Mouse (Mus musculus): ENCODE measurements around the gene Cdkl3.

The Cdkl3 gene

DNA sequence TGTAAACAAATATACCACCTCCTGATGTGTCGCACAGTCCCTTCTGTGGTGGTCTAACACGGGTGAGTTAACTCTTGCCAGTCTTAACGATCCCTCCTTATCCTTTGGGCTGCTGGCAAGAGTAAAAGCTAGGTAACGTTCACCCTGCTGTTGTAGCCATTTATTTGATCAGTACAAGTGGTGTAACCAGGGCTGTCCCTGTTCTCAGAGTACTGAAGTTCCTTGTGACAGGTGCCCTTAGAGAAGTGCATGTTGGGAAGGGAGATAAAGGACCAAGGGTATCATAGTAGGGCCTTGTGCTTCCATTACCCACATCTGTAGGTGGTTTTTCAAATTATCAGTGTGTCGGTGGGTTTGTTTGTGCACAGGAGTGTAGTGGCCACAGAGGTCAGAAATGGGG lies 123.7 kb downstream of the Cdkl3 start:
- DNase-seq, result no peak

DNA sequence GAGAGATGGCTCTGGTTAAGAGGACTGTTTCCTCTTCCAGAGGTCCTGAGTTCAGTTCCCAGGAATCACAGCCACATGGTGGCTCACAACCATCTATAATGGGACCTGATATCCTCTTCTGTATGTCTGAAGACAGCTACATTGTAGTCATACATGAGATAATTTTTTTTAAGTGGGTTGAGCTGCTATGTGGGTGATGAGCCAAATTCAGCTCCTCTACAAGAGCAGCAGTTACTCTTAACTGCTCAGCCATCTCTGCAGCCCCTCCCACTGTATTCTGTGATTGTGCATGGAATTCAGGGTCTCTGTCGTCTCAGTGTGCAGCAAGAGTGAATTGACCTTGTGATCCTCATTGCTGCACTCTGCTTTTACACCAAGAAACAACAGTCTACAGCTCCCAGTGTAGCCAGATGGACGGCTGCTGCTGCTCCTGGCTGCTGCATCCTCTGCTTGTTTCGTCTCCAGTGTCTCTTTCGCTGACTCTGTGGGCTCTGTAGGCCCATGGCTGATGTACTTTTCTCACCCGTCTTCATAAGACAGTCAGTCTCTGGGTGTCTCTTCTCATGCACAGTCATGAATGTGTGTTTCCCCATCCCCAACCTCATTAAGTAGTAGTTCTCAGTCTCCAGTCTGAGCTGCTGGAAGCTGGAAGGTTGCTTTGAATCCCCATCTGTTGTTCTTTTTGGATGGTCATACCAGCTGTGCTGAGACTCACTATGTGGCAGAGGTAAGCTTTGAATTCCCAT lies 124.5 kb downstream of the Cdkl3 start:
- no peak for DNase-seq

DNA sequence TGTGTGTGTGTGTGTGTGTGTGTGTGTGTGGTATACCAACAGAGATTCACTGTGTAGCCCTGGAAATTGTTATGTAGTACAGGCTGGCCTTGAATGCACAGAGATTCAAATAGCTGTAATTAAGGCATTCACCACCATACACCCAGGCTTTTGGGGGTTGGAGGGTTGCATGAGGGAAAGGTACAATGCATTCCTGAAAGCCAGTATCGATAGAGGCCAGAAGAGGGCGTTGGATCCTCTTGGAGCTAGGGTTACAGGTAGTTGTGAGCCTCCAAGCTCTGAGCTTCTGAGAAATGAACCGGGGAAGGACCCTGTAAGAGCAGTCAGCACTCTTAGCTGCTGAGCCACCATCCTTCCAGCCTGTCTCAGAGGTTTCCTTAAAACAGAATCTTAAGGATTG lies 125.2 kb downstream of the Cdkl3 start:
- DNase-seq, result no peak

DNA sequence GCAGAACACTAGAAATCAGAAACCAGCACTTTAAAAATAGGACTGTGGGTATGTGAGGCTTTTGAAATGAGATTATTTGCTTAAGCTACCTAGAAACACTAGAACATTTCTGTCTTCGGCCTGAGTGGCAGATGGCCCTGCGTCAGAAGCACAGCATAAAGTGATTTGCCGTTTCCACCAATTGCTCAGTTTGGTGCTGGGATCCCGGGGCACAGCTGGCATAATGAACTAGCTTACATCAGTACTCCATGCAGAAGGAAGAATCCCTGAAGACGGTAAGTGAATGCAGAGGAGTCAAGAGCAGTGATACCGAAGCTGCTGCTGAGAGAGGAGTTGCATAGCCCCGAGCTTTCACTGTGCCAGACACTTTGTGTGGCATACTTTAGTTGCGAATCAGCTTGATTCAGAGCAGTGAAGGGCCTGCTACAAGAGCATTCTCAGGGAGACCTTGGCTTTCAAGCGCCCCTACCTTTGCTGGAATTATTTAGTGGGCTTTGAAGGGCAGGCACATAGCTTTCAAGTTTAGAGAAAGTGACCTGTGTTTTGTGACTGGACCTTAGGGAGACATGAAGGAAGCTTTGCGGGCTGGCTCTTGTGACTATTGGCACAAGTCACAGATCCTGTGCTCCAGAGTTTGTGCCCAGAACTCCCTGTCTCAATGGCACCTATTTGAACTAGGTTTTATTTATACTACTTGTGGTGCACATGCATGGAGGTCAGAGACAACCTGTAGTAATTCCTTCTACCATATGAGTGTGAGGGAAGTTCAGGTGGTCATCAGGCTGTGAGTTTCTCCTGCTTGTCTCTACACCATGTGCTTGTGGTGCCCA lies 125.8 kb downstream of the Cdkl3 start:
- no peak for DNase-seq

DNA sequence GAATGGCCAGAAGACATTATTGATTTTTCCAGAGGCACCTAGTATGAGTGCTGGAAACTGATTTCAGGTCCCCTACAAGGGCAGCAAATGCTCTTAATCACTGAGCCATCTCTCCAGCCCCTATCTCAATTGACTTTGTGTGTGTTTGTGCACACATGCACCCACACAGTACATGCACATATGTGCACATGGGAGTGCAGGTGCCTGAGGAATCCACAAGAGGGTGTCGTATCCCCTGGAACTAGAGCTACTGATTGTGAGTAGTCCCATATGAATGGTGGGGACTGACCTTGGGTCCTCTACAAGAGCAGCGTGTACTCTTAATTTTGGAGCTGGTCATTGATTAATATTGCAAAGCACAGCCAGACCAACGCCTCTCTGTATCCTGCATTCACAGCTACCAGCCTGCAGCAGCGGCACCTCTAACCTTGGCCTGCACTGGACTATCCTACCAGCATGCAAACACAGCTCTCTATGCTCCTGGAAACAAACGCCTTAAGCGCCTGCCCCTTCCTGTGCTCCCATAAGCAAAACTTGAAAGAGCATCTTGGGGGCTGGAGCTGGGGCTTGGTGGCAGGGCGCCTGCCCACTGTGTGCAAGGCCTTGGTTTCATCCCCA lies 126.5 kb downstream of the Cdkl3 start:
- no peak for DNase-seq

Measured in embryo, embryonic 11 days (tissue).